Mouse (Mus musculus) spleen, embryonic (tissue): ENCODE measurements around the gene Nek3.

ENCODE experiments used
- CTCF ChIA-PET: fragments of 350-600 bp; sonication (Branson Sonifier 250); formaldehyde crosslinking; loops from one replicate; lab custom pipeline; 2022; lab: Charles Lee

The Nek3 gene

GRCm38 (mm10) chr8:22166080-22166603 lies at the start of gene Nek3:
Gene Nek3 (minus strand): TSS chr8:22166435.
- CTCF ChIA-PET: no interaction called here

- CTCF ChIA-PET: no interaction called here
Observed at GRCm38 (mm10) chr8:22214826-22215225, 48.6 kb upstream of the Nek3 start.

GRCm38 (mm10) chr8:22209012-22209411 lies 42.8 kb upstream of the Nek3 start:
- CTCF ChIA-PET: interaction anchor here (0.8 kb wide), 1 partner anchor 18 kb away, joined by 3 read pairs; no protein-coding TSS in a partner anchor

GRCm38 (mm10) chr8:22207535-22207934 lies 41.3 kb upstream of the Nek3 start:
- CTCF ChIA-PET: no interaction called here

GRCm38 (mm10) chr8:22199481-22199880 lies 33.2 kb upstream of the Nek3 start:
- CTCF ChIA-PET: no interaction called here

GRCm38 (mm10) chr8:22197914-22198313 lies 31.7 kb upstream of the Nek3 start:
- CTCF ChIA-PET: interaction anchor here (0.6 to 1.0 kb wide), 3 partner anchors 197 to 425 kb away, joined by 4 to 5 read pairs (median 4); no protein-coding TSS in a partner anchor

GRCm38 (mm10) chr8:22193432-22194010 lies 27.3 kb upstream of the Nek3 start:
- CTCF ChIA-PET: no interaction called here

GRCm38 (mm10) chr8:22192660-22193431 lies 26.6 kb upstream of the Nek3 start, which contains the start of gene Vps36:
Gene Vps36 (plus strand): TSS chr8:22192809.
- CTCF ChIA-PET: interaction anchor here (0.6 to 1.5 kb wide), 2 partner anchors 11 to 679 kb away, joined by 5 to 6 read pairs; no protein-coding TSS in a partner anchor

- CTCF ChIA-PET: interaction anchor here (0.6 kb wide), 1 partner anchor 36 kb away, joined by 3 read pairs; no protein-coding TSS in a partner anchor
Observed at GRCm38 (mm10) chr8:22185431-22186397, 19.5 kb upstream of the Nek3 start, which contains the start of gene Ckap2. Gene Ckap2 (minus strand): TSS chr8:22185819.

GRCm38 (mm10) chr8:22184884-22185283 lies 18.6 kb upstream of the Nek3 start:
- CTCF ChIA-PET: no interaction called here

GRCm38 (mm10) chr8:22175966-22176365 lies 9.7 kb upstream of the Nek3 start:
- CTCF ChIA-PET: no interaction called here

GRCm38 (mm10) chr8:22169167-22169566 lies 2.9 kb upstream of the Nek3 start:
- CTCF ChIA-PET: no interaction called here

- CTCF ChIA-PET: no interaction called here
Observed at GRCm38 (mm10) chr8:22165251-22166079, 770 bp downstream of the Nek3 start.

- CTCF ChIA-PET: no interaction called here
Observed at GRCm38 (mm10) chr8:22164431-22164830, 1.8 kb downstream of the Nek3 start.

GRCm38 (mm10) chr8:22162206-22162605 lies 4.0 kb downstream of the Nek3 start:
- CTCF ChIA-PET: no interaction called here

- CTCF ChIA-PET: no interaction called here
Observed at GRCm38 (mm10) chr8:22150345-22150663, 15.9 kb downstream of the Nek3 start.

GRCm38 (mm10) chr8:22149643-22150344 lies 16.4 kb downstream of the Nek3 start:
- CTCF ChIA-PET: no interaction called here

- CTCF ChIA-PET: no interaction called here
Observed at GRCm38 (mm10) chr8:22148367-22148740, 17.9 kb downstream of the Nek3 start.

- CTCF ChIA-PET: interaction anchor here (0.6 kb wide), 1 partner anchor 53 kb away, joined by 3 read pairs; no protein-coding TSS in a partner anchor
Observed at GRCm38 (mm10) chr8:22147706-22148366, 18.4 kb downstream of the Nek3 start.
